In genomic region chr9:89687503-89688226, GRCm38 (mm10) we compare ENCODE assay signal across 9 mouse cellular contexts. TPM values are rescaled to one million over a fixed set of nuclear protein-coding genes. Genes with fewer than 3 reads are reported as not detected.
DNase-seq lines count a peak whose midpoint lies in the region; ATAC-seq and TF ChIP-seq lines count a peak whose summit lies in the region.
"Had no signal": no experiment of that assay in that cellular context is flagged by ENCODE, and none has a peak within 500 bp of the region (broad histone marks: within the 10 kb centered on the region; RNA-seq: fewer than 3 reads in every experiment).

No protein-coding gene starts in this region.

- no peaks in the 10 kb centered on the region for H3K9me3 ChIP-seq in heart, embryonic 11.5 days (replicated peaks; ENCODE audit: control insufficient read depth, low read length)
- H3K9me3 ChIP-seq in hindbrain, embryonic 16.5 days (ENCODE audit: control insufficient read depth, low read length), result no peaks in the 10 kb centered on the region
- H3K9me3 ChIP-seq in neural tube, embryonic 15.5 days (replicated peaks), result no peaks in the 10 kb centered on the region

- DNase-seq in heart, adult 2 months, result no peak
- peak; percentile 43 for DNase-seq in 3T3-L1 (ENCODE audit: low read depth, low spot score)
- DNase-seq in heart, adult 9 months (ENCODE audit: low spot score in 2 of 2), result no peak
- no peak for DNase-seq in heart, adult 8-10 months (ENCODE audit: low spot score)

- H3K27ac ChIP-seq in heart, adult 2 months, result no peak overlapping the region
- H3K27ac ChIP-seq in heart, embryonic 11.5 days (ENCODE audit: low read depth, low read length), result no peak overlapping the region
- H3K27ac ChIP-seq in hindbrain, embryonic 16.5 days (ENCODE audit: low read depth, low read length), result no peak overlapping the region
- no peak overlapping the region for H3K27ac ChIP-seq in neural tube, embryonic 15.5 days (replicated peaks)

- peak; percentile 67 for TF ChIP-seq CTCF in heart, adult 2 months (IDR thresholded peaks at IDR 0.05)

- H3K36me3 ChIP-seq in heart, adult 2 months (ENCODE audit: control insufficient read depth, insufficient read depth, low read length), result no peaks in the 10 kb centered on the region
- H3K36me3 ChIP-seq in heart, embryonic 11.5 days (ENCODE audit: control insufficient read depth, insufficient read depth, low read length), result no peaks in the 10 kb centered on the region
- no peaks in the 10 kb centered on the region for H3K36me3 ChIP-seq in hindbrain, embryonic 16.5 days (ENCODE audit: control insufficient read depth, insufficient read depth, low read length)
- no peaks in the 10 kb centered on the region for H3K36me3 ChIP-seq in neural tube, embryonic 15.5 days

- no peaks in the 10 kb centered on the region for H3K4me1 ChIP-seq in heart, adult 2 months (ENCODE audit: control insufficient read depth, insufficient read depth, low read length)
- no peaks in the 10 kb centered on the region for H3K4me1 ChIP-seq in heart, embryonic 11.5 days (ENCODE audit: control insufficient read depth, insufficient read depth, low read length)
- H3K4me1 ChIP-seq in hindbrain, embryonic 16.5 days (ENCODE audit: control insufficient read depth, insufficient read depth, low read depth, low read length), result no peaks in the 10 kb centered on the region
- H3K4me1 ChIP-seq in neural tube, embryonic 15.5 days, result peaks cover 4% of the 10 kb centered on the region

- TF ChIP-seq EP300 in heart, adult 2 months (IDR thresholded peaks at IDR 0.05; ENCODE audit: insufficient read depth, low read depth, low read length), result no peak

- H3K9ac ChIP-seq in heart, adult 2 months (ENCODE audit: low read depth, low read length), result no peak overlapping the region
- H3K9ac ChIP-seq in heart, embryonic 11.5 days (ENCODE audit: low read depth, low read length), result no peak overlapping the region
- H3K9ac ChIP-seq in hindbrain, embryonic 16.5 days (ENCODE audit: low read depth, low read length), result no peak overlapping the region
- no peak overlapping the region for H3K9ac ChIP-seq in neural tube, embryonic 15.5 days (replicated peaks)

- no peaks in the 10 kb centered on the region for H3K79me2 ChIP-seq in heart, adult 2 months (replicated peaks; ENCODE audit: control insufficient read depth, insufficient read depth, low read length)

- intact Hi-C loops in heart, adult 2 months (cut with DNase I), result no loop called here

- 58% methylated on average over 10 of the region's 10 CpGs for WGBS in heart, adult 2 months
- WGBS in heart, embryonic 11.5 days (ENCODE audit: insufficient replicate concordance), result 54% methylated on average over 10 of the region's 10 CpGs
- 59% methylated on average over 10 of the region's 10 CpGs for WGBS in hindbrain, embryonic 16.5 days
- 63% methylated on average over 10 of the region's 10 CpGs for WGBS in neural tube, embryonic 15.5 days

- peaks cover under 1% of the 10 kb centered on the region; the same call in 1 of the 2 replicates for H3K27me3 ChIP-seq in heart, adult 2 months (ENCODE audit: control insufficient read depth, insufficient read depth, low read length)
- H3K27me3 ChIP-seq in heart, embryonic 11.5 days (ENCODE audit: control insufficient read depth, insufficient read depth, low read length), result no peaks in the 10 kb centered on the region
- no peaks in the 10 kb centered on the region for H3K27me3 ChIP-seq in hindbrain, embryonic 16.5 days (replicated peaks; ENCODE audit: control insufficient read depth, insufficient read depth, low read length)
- H3K27me3 ChIP-seq in neural tube, embryonic 15.5 days (replicated peaks), result no peaks in the 10 kb centered on the region

- no peak for ATAC-seq in heart, embryonic 11.5 days (replicated peaks; ENCODE audit: insufficient number of reproducible peaks, low FRiP score, low TSS enrichment)
- ATAC-seq in activated CD4-positive, CD25-positive, alpha-beta regulatory T cell, adult 4 months, result peak; percentile 54
- ATAC-seq in hindbrain, embryonic 16.5 days, result peak; percentile 73
- peak; percentile 40; the same call in 1 of the 2 replicates for ATAC-seq in neural tube, embryonic 15.5 days (ENCODE audit: low FRiP score)

- no peak for TF ChIP-seq POLR2A in heart, adult 2 months (IDR thresholded peaks at IDR 0.05; ENCODE audit: insufficient read depth, low read depth, low read length)

- no peak overlapping the region for H3K4me2 ChIP-seq in heart, embryonic 11.5 days
- no peak overlapping the region for H3K4me2 ChIP-seq in hindbrain, embryonic 16.5 days (ENCODE audit: low read length)
- H3K4me2 ChIP-seq in neural tube, embryonic 15.5 days, result peak overlapping the region; percentile 19; the same call in 1 of the 2 replicates

- no peak overlapping the region for H3K4me3 ChIP-seq in heart, adult 2 months
- no peak overlapping the region for H3K4me3 ChIP-seq in heart, embryonic 11.5 days (ENCODE audit: low read depth, low read length)
- no peak overlapping the region for H3K4me3 ChIP-seq in hindbrain, embryonic 16.5 days (ENCODE audit: low read length)
- no peak overlapping the region for H3K4me3 ChIP-seq in neural tube, embryonic 15.5 days (replicated peaks)

RNA-seq across cellular contexts. Expression of gene Tmed3, which starts 17.2 kb away (rescaled TPM):
- total RNA-seq in heart, adult 2 months (2021), result 10 to 100 TPM; 24.1 to 26.4 TPM
- polyA plus RNA-seq in heart, adult 2 months (2012; rRNA removed), result 40.5 and 51.6 TPM in 2 replicates
- polyA plus RNA-seq in heart, embryonic 11.5 days (2014; fragmentation: Nextera tagmentation; extraction: Ambion mirVana), result 74.3 and 80.7 TPM in 2 replicates
- polyA plus RNA-seq in activated CD4-positive, CD25-positive, alpha-beta regulatory T cell, adult 4 months (2017; shearing (Covaris generic)), result 10 to 100 TPM; 65.9 to 76.1 TPM
- polyA plus RNA-seq in hindbrain, embryonic 16.5 days (2015; fragmentation: Nextera tagmentation; extraction: Ambion mirVana), result 65.5 and 65.9 TPM in 2 replicates
- 65.9 and 71.0 TPM in 2 replicates for polyA plus RNA-seq in neural tube, embryonic 15.5 days (2015; fragmentation: Nextera tagmentation; extraction: Ambion mirVana)
- 10 to 100 TPM; 21.9 to 30.3 (median 28.0) TPM for total RNA-seq in heart, adult 8-10 months (2022)

RNA-seq across cellular contexts. Expression of gene Ankrd34c, which starts 50.6 kb away (rescaled TPM):
- total RNA-seq in heart, adult 2 months (2021), result not detected
- polyA plus RNA-seq in heart, adult 2 months (2012; rRNA removed), result not detected in 2 replicates
- polyA plus RNA-seq in heart, embryonic 11.5 days (2014; fragmentation: Nextera tagmentation; extraction: Ambion mirVana), result not detected in 2 replicates
- not detected for polyA plus RNA-seq in activated CD4-positive, CD25-positive, alpha-beta regulatory T cell, adult 4 months (2017; shearing (Covaris generic))
- 0.87 and 0.89 TPM in 2 replicates for polyA plus RNA-seq in hindbrain, embryonic 16.5 days (2015; fragmentation: Nextera tagmentation; extraction: Ambion mirVana)
- polyA plus RNA-seq in neural tube, embryonic 15.5 days (2015; fragmentation: Nextera tagmentation; extraction: Ambion mirVana), result 0.83 and 1.1 TPM in 2 replicates
- total RNA-seq in heart, adult 8-10 months (2022), result not detected
- polyA plus RNA-seq: stomach, embryonic 14.5 days had no signal
